Mouse (Mus musculus) kidney, adult 2 months (tissue): Measurements from ENCODE around the gene Vps53. TPM values are rescaled to one million over a fixed set of nuclear protein-coding genes. Genes with fewer than 3 reads are reported as not detected.

Source experiments
- DNase-seq: peaks from one replicate; pipeline ENCODE4 v3.0.0; 2021
- H3K27ac ChIP-seq: fragments of 200-500 bp; 2 replicates; pipeline ENCODE4 v1.5.1; 2012; ENCODE audit warnings: low read depth, low read length, control low read depth, inconsistent platforms; ENCODE audit not compliant: insufficient read depth
- H3K27me3 ChIP-seq: fragments of 200-500 bp; replicated peaks from 2 replicates; pipeline ENCODE4 v1.6.1; 2012; ENCODE audit warnings: mild to moderate bottlenecking, moderate library complexity, low read length, inconsistent platforms; ENCODE audit not compliant: control insufficient read depth, insufficient read depth
- H3K36me3 ChIP-seq: fragments of 200-500 bp; 2 replicates; pipeline ENCODE4 v1.6.1; 2012; ENCODE audit warnings: mild to moderate bottlenecking, moderate library complexity, low read length, inconsistent platforms; ENCODE audit not compliant: control insufficient read depth, insufficient read depth
- H3K4me1 ChIP-seq: fragments of 200-500 bp; 2 replicates; pipeline ENCODE4 v1.6.1; 2011; ENCODE audit warnings: low read length; ENCODE audit not compliant: control insufficient read depth, insufficient read depth
- H3K4me3 ChIP-seq: fragments of 200-500 bp; 2 replicates; pipeline ENCODE4 v1.5.1; 2011; ENCODE audit warnings: mild to moderate bottlenecking, low read depth, low read length, control low read depth; ENCODE audit not compliant: insufficient read depth
- CTCF ChIP-seq: fragments of 200-500 bp; conservative IDR thresholded peaks from 2 replicates; pipeline ENCODE4 v1.5.1; 2011; ENCODE audit warnings: low read depth, mild to moderate bottlenecking, control low read depth, low read length, moderate library complexity, mixed read lengths; ENCODE audit not compliant: insufficient read depth, insufficient read length
- POLR2A ChIP-seq: fragments of 200-500 bp; IDR thresholded peaks from one replicate; pipeline ENCODE4 v1.6.1; 2011; ENCODE audit warnings: low read depth, low read length, control low read depth
- WGBS: fragments of 180-500 bp; shearing (Covaris S2); methylation state at CpG from one replicate; pipeline ENCODE4 v1.1.7; 2018; 5-methylcytosine and 5-hydroxymethylcytosine counted together
- polyA plus RNA-seq: library from polyadenylated mRNA; depleted of rRNA; stranded (reverse); fragments of >200 nt; gene quantifications from 2 replicates; pipeline ENCODE4 v1.2.3, GENCODE M21; 2012

The Vps53 gene
- polyA plus RNA-seq, 1 experiment: 47.5 TPM

GRCm38 (mm10) chr11:76135641-76136437, 43.6 kb downstream of the Vps53 start:
- TF ChIP-seq POLR2A (no peak), CTCF (no peak)
- Histone ChIP-seq H3K4me3 (no peak overlapping the region), H3K4me1 (peaks cover 3% of the 10 kb centered on the region; the same call in 1 of the 2 replicates), H3K27ac (no peak overlapping the region), H3K27me3 (no peaks in the 10 kb centered on the region), H3K36me3 (peaks cover 6% of the 10 kb centered on the region)
- WGBS: 86% methylated on average over 7 of the region's 7 CpGs
- DNase-seq: no peak

GRCm38 (mm10) chr11:76130859-76131258, 48.6 kb downstream of the Vps53 start:
- DNase-seq: peak; percentile 92
- Histone ChIP-seq H3K4me3 (no peak overlapping the region), H3K4me1 (peaks cover 3% of the 10 kb centered on the region; the same call in 1 of the 2 replicates), H3K27me3 (no peaks in the 10 kb centered on the region), H3K36me3 (peaks cover 3% of the 10 kb centered on the region; the same call in 1 of the 2 replicates), H3K27ac (peak overlapping the region; percentile 7; the same call in 1 of the 2 replicates)
- no peak for TF ChIP-seq POLR2A
- WGBS: 60% methylated on average over 5 of the region's 5 CpGs

- Histone ChIP-seq H3K4me3 (no peak overlapping the region), H3K27me3 (no peaks in the 10 kb centered on the region), H3K27ac (no peak overlapping the region), H3K4me1 (peaks cover 21% of the 10 kb centered on the region), H3K36me3 (peaks cover 2% of the 10 kb centered on the region; the same call in 1 of the 2 replicates)
- WGBS: 56% methylated on average over 8 of the region's 8 CpGs
- no peak for TF ChIP-seq CTCF
- TF ChIP-seq POLR2A: no peak
- no peak for DNase-seq
These were observed 54.1 kb downstream of the Vps53 start for GRCm38 (mm10) chr11:76125386-76125785.

GRCm38 (mm10) chr11:76123517-76123916, 55.9 kb downstream of the Vps53 start:
- 96% methylated on average over 1 of the region's 1 CpGs for WGBS
- Histone ChIP-seq H3K4me3 (no peak overlapping the region), H3K4me1 (peaks cover 27% of the 10 kb centered on the region), H3K27ac (no peak overlapping the region), H3K27me3 (no peaks in the 10 kb centered on the region), H3K36me3 (peaks cover 2% of the 10 kb centered on the region; the same call in 1 of the 2 replicates)
- no peak for TF ChIP-seq CTCF
- TF ChIP-seq POLR2A: no peak
- DNase-seq: no peak

- Histone ChIP-seq H3K4me1 (peaks cover 27% of the 10 kb centered on the region), H3K27me3 (no peaks in the 10 kb centered on the region), H3K27ac (peak overlapping the region; percentile 53), H3K36me3 (peaks cover 2% of the 10 kb centered on the region; the same call in 1 of the 2 replicates), H3K4me3 (no peak overlapping the region)
- DNase-seq: peak; percentile 54
- TF ChIP-seq CTCF (no peak), POLR2A (no peak)
- 52% methylated on average over 2 of the region's 2 CpGs for WGBS
These were observed 56.9 kb downstream of the Vps53 start for GRCm38 (mm10) chr11:76122571-76122970.

- H3K4me1 ChIP-seq: peaks cover 27% of the 10 kb centered on the region
- no peak overlapping the region for H3K4me3 ChIP-seq
- peak; percentile 89 for DNase-seq
- peaks cover 4% of the 10 kb centered on the region; the same call in 1 of the 2 replicates for H3K36me3 ChIP-seq
- 43% methylated on average over 4 of the region's 4 CpGs for WGBS
- TF ChIP-seq CTCF: no peak
- TF ChIP-seq POLR2A: no peak
- no peaks in the 10 kb centered on the region for H3K27me3 ChIP-seq
- peak overlapping the region; percentile 81 for H3K27ac ChIP-seq
These were observed 58.4 kb downstream of the Vps53 start for GRCm38 (mm10) chr11:76121086-76121485.

GRCm38 (mm10) chr11:76120407-76120901, 59.0 kb downstream of the Vps53 start:
- TF ChIP-seq CTCF: no peak
- no peak for TF ChIP-seq POLR2A
- WGBS: 48% methylated on average over 10 of the region's 10 CpGs
- Histone ChIP-seq H3K4me1 (peaks cover 24% of the 10 kb centered on the region), H3K36me3 (peaks cover 5% of the 10 kb centered on the region; the same call in 1 of the 2 replicates), H3K27me3 (no peaks in the 10 kb centered on the region), H3K4me3 (no peak overlapping the region), H3K27ac (peak overlapping the region; percentile 71)
- peak; percentile 73 for DNase-seq
